Mouse (Mus musculus): ENCODE data around the gene Calml4. TPM values are rescaled to one million over a fixed set of nuclear protein-coding genes. Genes with fewer than 3 reads are reported as not detected.
"Not testable (repeated sequence)": the region's sequence is repeated elsewhere in the genome, so short reads cannot be mapped to it uniquely, and the experiment has no call there.

Gene Calml4
- polyA plus RNA-seq, 1 experiment from 2014 or later, result 2.2 TPM

DNA sequence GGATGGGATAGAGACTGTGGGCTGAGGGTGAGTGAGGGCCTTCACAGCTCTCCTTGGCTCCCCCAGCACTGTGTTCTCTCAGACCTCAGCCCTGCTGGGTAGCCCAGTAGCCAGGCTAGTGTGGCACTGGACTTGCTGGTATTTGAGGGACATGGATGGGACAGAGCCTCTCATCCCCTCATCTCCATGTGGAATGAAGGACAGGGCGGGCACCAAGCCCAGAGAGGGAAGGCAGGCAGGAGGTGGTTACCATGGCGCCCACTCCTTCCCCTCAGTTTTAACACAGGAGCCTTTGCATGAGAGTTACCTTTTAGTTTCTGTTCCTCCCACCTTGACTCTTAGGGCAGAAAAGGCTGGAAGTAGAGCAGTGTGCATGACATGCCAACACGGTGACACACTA lies 9.2 kb upstream of the Calml4 start:
- no peak for ATAC-seq (ENCODE audit: insufficient number of reproducible peaks, insufficient read depth, low FRiP score, low read depth)
- Histone ChIP-seq H3K36me3 (ENCODE audit: control insufficient read depth, insufficient read depth, low read length) (peaks cover 31% of the 10 kb centered on the region), H3K27me3 (ENCODE audit: control insufficient read depth, insufficient read depth, low read length) (no peaks in the 10 kb centered on the region), H3K9me3 (ENCODE audit: control insufficient read depth, low read length) (no peaks in the 10 kb centered on the region), H3K27ac (replicated peaks in 1 of 2; ENCODE audit: control insufficient read depth in 1 of 2, insufficient read depth in 1 of 2, low read depth in 2 of 2, low read length in 2 of 2) (no peak overlapping the region), H3K4me2 (ENCODE audit: low read length) (no peak overlapping the region), H3K4me1 (ENCODE audit: control insufficient read depth in 2 of 2, insufficient read depth in 2 of 2, low read length in 2 of 2) (peaks cover 4 to 5% of the 10 kb centered on the region in 2 experiments; a peak in 3 of 4 replicates), H3K4me3 (ENCODE audit: control insufficient read depth in 1 of 2, insufficient read depth in 1 of 2, low read depth in 1 of 2, low read length in 2 of 2) (no peak overlapping the region), H3K9ac (ENCODE audit: low read length) (no peak overlapping the region)
- WGBS, result 83% methylated on average over 3 of the region's 3 CpGs

- WGBS, result 73% methylated on average over 2 of the region's 2 CpGs
- no peak overlapping the region for H3K9ac ChIP-seq (ENCODE audit: low read length)
- no peak for ATAC-seq (ENCODE audit: insufficient number of reproducible peaks, insufficient read depth, low FRiP score, low read depth)
- no peak overlapping the region for H3K4me3 ChIP-seq (ENCODE audit: control insufficient read depth in 1 of 2, insufficient read depth in 1 of 2, low read depth in 1 of 2, low read length in 2 of 2)
- H3K4me2 ChIP-seq (ENCODE audit: low read length), result no peak overlapping the region
- no peaks in the 10 kb centered on the region for H3K27me3 ChIP-seq (ENCODE audit: control insufficient read depth, insufficient read depth, low read length)
- no peaks in the 10 kb centered on the region for H3K9me3 ChIP-seq (ENCODE audit: control insufficient read depth, low read length)
- no peak overlapping the region for H3K27ac ChIP-seq (replicated peaks in 1 of 2; ENCODE audit: control insufficient read depth in 1 of 2, insufficient read depth in 1 of 2, low read depth in 2 of 2, low read length in 2 of 2)
- H3K4me1 ChIP-seq (ENCODE audit: control insufficient read depth in 2 of 2, insufficient read depth in 2 of 2, low read length in 2 of 2), result peaks cover 7 to 9% of the 10 kb centered on the region in 2 experiments; a peak in 3 of 4 replicates
- peaks cover 29% of the 10 kb centered on the region for H3K36me3 ChIP-seq (ENCODE audit: control insufficient read depth, insufficient read depth, low read length)
These were observed 6.3 kb upstream of the Calml4 start for GRCm38 (mm10) chr9:62851571-62851970.

DNA sequence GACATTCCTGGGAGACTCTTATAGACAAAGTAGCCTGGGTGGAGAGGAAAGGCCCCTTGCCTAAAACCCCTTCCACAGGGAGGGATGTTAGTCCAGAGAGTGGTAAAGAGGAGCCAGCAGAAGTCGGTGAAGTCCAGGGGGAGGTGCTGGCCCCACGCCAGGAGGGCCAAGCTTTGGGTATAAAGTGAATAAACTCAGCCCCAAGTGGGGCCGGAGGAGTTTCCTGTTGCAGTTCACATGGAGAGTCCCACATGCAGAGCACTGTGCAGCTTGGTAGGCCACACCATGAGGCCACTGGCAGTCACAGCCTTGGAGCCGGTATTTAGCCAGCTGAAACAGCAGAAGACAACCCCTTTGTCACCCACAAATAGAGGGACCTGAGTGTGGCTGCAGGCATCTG lies 3.4 kb upstream of the Calml4 start:
- no peak overlapping the region for H3K9ac ChIP-seq (ENCODE audit: low read length)
- H3K27me3 ChIP-seq (ENCODE audit: control insufficient read depth, insufficient read depth, low read length), result no peaks in the 10 kb centered on the region

DNA sequence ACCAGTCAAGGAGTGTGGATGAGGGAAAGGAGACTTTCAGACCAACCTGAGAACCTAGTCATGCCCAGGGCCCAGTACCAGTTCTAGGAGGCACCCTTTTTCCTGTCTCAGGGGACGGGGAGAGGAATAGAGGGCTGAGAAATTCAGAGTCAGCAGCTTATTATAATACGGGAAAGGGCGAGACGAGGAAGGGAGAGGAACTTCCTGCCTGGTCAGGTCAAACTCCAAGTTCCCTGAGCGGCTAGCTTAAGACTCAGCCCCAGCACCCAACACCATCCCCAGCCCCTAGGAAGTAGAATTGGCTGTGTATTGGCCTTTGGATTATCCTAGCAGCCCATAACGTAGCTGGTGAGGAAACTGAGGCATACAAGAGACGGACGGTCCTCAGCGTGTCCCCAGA lies 664 bp upstream of the Calml4 start:
- H3K4me2 ChIP-seq (ENCODE audit: low read length), result no peak overlapping the region

More for the DNA sequence above, 3.4 kb upstream of the Calml4 start:
- WGBS, result 45% methylated on average over 4 of the region's 4 CpGs
- Histone ChIP-seq H3K36me3 (ENCODE audit: control insufficient read depth, insufficient read depth, low read length) (peaks cover 19% of the 10 kb centered on the region), H3K27ac (replicated peaks in 1 of 2; ENCODE audit: control insufficient read depth in 1 of 2, insufficient read depth in 1 of 2, low read depth in 2 of 2, low read length in 2 of 2) (no peak overlapping the region), H3K4me3 (ENCODE audit: control insufficient read depth in 1 of 2, insufficient read depth in 1 of 2, low read depth in 1 of 2, low read length in 2 of 2) (no peak overlapping the region), H3K9me3 (ENCODE audit: control insufficient read depth, low read length) (no peaks in the 10 kb centered on the region), H3K4me1 (ENCODE audit: control insufficient read depth in 2 of 2, insufficient read depth in 2 of 2, low read length in 2 of 2) (peaks cover 13 to 18% of the 10 kb centered on the region in 2 experiments; a peak in 3 of 4 replicates), H3K4me2 (ENCODE audit: low read length) (no peak overlapping the region)
- no peak for ATAC-seq (ENCODE audit: insufficient number of reproducible peaks, insufficient read depth, low FRiP score, low read depth)

GRCm38 (mm10) chr9:62858266-62859019 lies 563 bp downstream of the Calml4 start:
- WGBS, result 69% methylated on average over 8 of the region's 8 CpGs
- ATAC-seq (ENCODE audit: insufficient number of reproducible peaks, insufficient read depth, low FRiP score, low read depth), result no peak
- Histone ChIP-seq H3K27me3 (ENCODE audit: control insufficient read depth, insufficient read depth, low read length) (no peaks in the 10 kb centered on the region), H3K36me3 (ENCODE audit: control insufficient read depth, insufficient read depth, low read length) (no peaks in the 10 kb centered on the region), H3K27ac (replicated peaks in 1 of 2; ENCODE audit: control insufficient read depth in 1 of 2, insufficient read depth in 1 of 2, low read depth in 2 of 2, low read length in 2 of 2) (no peak overlapping the region), H3K4me2 (ENCODE audit: low read length) (peak overlapping the region; percentile 13; the same call in 1 of the 2 replicates), H3K4me3 (ENCODE audit: control insufficient read depth in 1 of 2, insufficient read depth in 1 of 2, low read depth in 1 of 2, low read length in 2 of 2) (no peak overlapping the region), H3K4me1 (ENCODE audit: control insufficient read depth in 2 of 2, insufficient read depth in 2 of 2, low read length in 2 of 2) (peaks cover 13 to 18% of the 10 kb centered on the region in 2 experiments; a peak in 3 of 4 replicates), H3K9me3 (ENCODE audit: control insufficient read depth, low read length) (no peaks in the 10 kb centered on the region), H3K9ac (ENCODE audit: low read length) (no peak overlapping the region)

More for the DNA sequence above, 664 bp upstream of the Calml4 start:
- H3K4me1 ChIP-seq (ENCODE audit: control insufficient read depth in 2 of 2, insufficient read depth in 2 of 2, low read length in 2 of 2), result peaks cover 13 to 18% of the 10 kb centered on the region in 2 experiments; a peak in 3 of 4 replicates
- ATAC-seq (ENCODE audit: insufficient number of reproducible peaks, insufficient read depth, low FRiP score, low read depth), result no peak
- H3K36me3 ChIP-seq (ENCODE audit: control insufficient read depth, insufficient read depth, low read length), result no peaks in the 10 kb centered on the region
- H3K9ac ChIP-seq (ENCODE audit: low read length), result no peak overlapping the region
- no peaks in the 10 kb centered on the region for H3K9me3 ChIP-seq (ENCODE audit: control insufficient read depth, low read length)
- 72% methylated on average over 9 of the region's 9 CpGs for WGBS
- 0 out of 4 replicates have a peak overlapping the region, but pooled peaks of 1 of the 2 experiments have one; percentile 19 for H3K27ac ChIP-seq (replicated peaks in 1 of 2; ENCODE audit: control insufficient read depth in 1 of 2, insufficient read depth in 1 of 2, low read depth in 2 of 2, low read length in 2 of 2)
- no peaks in the 10 kb centered on the region for H3K27me3 ChIP-seq (ENCODE audit: control insufficient read depth, insufficient read depth, low read length)
- H3K4me3 ChIP-seq (ENCODE audit: control insufficient read depth in 1 of 2, insufficient read depth in 1 of 2, low read depth in 1 of 2, low read length in 2 of 2), result no peak overlapping the region

- H3K27me3 ChIP-seq (ENCODE audit: control insufficient read depth, insufficient read depth, low read length), result not testable (repeated sequence)
These were observed 2.2 kb downstream of the Calml4 start for GRCm38 (mm10) chr9:62860102-62860501.

DNA sequence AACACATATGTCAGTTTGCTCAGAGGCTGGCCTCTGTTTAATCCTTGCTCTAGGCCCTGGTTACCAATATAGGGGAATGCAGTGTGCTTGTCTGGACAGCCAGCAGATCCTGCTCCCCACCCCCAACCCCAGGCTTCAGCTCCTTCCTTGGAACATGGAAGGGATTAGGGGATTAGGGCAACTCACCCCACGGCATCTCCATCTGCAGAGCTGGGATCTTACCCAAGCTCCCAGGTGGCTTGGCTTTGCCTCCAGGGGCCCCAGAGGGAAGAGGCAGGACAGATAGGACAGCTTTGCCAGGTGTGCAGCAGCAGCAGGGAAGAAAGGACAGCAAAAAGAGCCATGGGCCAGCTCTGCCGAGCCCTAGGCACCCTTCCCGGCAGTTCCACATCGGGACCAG lies 3.0 kb downstream of the Calml4 start:
- no peak overlapping the region for H3K4me2 ChIP-seq (ENCODE audit: low read length)
- H3K9ac ChIP-seq (ENCODE audit: low read length), result no peak overlapping the region
- H3K36me3 ChIP-seq (ENCODE audit: control insufficient read depth, insufficient read depth, low read length), result no peaks in the 10 kb centered on the region
- H3K4me1 ChIP-seq (ENCODE audit: control insufficient read depth in 2 of 2, insufficient read depth in 2 of 2, low read length in 2 of 2), result peaks cover 11 to 14% of the 10 kb centered on the region in 2 experiments; a peak in 3 of 4 replicates
- H3K27me3 ChIP-seq (ENCODE audit: control insufficient read depth, insufficient read depth, low read length), result no peaks in the 10 kb centered on the region
- H3K9me3 ChIP-seq (ENCODE audit: control insufficient read depth, low read length), result no peaks in the 10 kb centered on the region
- H3K27ac ChIP-seq (replicated peaks in 1 of 2; ENCODE audit: control insufficient read depth in 1 of 2, insufficient read depth in 1 of 2, low read depth in 2 of 2, low read length in 2 of 2), result no peak overlapping the region
- ATAC-seq (ENCODE audit: insufficient number of reproducible peaks, insufficient read depth, low FRiP score, low read depth), result no peak
- 57% methylated on average over 4 of the region's 4 CpGs for WGBS
- H3K4me3 ChIP-seq (ENCODE audit: control insufficient read depth in 1 of 2, insufficient read depth in 1 of 2, low read depth in 1 of 2, low read length in 2 of 2), result no peak overlapping the region

More at GRCm38 (mm10) chr9:62860102-62860501, 2.2 kb downstream of the Calml4 start:
- not testable (repeated sequence) for H3K4me3 ChIP-seq (ENCODE audit: control insufficient read depth in 1 of 2, insufficient read depth in 1 of 2, low read depth in 1 of 2, low read length in 2 of 2); H3K4me2 ChIP-seq (ENCODE audit: low read length); H3K27ac ChIP-seq (replicated peaks in 1 of 2; ENCODE audit: control insufficient read depth in 1 of 2, insufficient read depth in 1 of 2, low read depth in 2 of 2, low read length in 2 of 2); ATAC-seq (ENCODE audit: insufficient number of reproducible peaks, insufficient read depth, low FRiP score, low read depth); H3K36me3 ChIP-seq (ENCODE audit: control insufficient read depth, insufficient read depth, low read length); H3K9ac ChIP-seq (ENCODE audit: low read length); H3K9me3 ChIP-seq (ENCODE audit: control insufficient read depth, low read length)
- peaks cover 11 to 14% of the 10 kb centered on the region in 2 experiments; a peak in 3 of 4 replicates for H3K4me1 ChIP-seq (ENCODE audit: control insufficient read depth in 2 of 2, insufficient read depth in 2 of 2, low read length in 2 of 2)
- WGBS, result 56% methylated on average over 6 of the region's 7 CpGs
